Mouse (Mus musculus) monocyte, adult 2 months (primary cell): ENCODE measurements around the gene Pipox.

Source experiments
- DNase-seq, 2 experiments: peaks; one replicate each; pipeline ENCODE4 v3.0.0; 2022; ENCODE audit warnings: low spot score in 2 of 2, low read depth in 1 of 2

The Pipox gene

GRCm38 (mm10) chr11:77884524-77885245 is 9.2 kb downstream of the Pipox start:
- no peak for DNase-seq

- DNase-seq, result no peak
Measured at GRCm38 (mm10) chr11:77876760-77877148, 17.1 kb downstream of the Pipox start.

GRCm38 (mm10) chr11:77875847-77876759 is 17.8 kb downstream of the Pipox start:
- no peak for DNase-seq

DNA sequence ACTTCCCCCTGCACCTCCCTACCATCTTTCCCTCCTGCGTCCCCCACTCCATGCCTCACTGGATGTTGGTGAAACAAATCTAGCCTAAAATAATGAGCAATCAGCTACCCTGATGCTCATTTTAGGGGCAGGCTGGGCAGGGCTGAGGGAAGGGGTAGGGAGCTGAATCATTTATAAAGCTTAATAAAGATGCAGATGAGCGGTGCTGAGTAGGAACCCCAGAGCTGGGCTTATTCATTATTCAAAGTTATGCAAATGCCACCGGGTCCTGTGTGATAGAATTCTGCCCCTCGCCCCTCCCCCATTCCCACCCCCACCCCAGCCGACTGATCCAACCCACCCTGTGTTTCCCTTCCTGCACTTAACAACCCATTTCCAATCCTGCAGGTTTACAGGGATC is 18.6 kb downstream of the Pipox start:
- DNase-seq, result no peak

- DNase-seq, result no peak
Measured at GRCm38 (mm10) chr11:77874685-77875231, 19.1 kb downstream of the Pipox start.

DNA sequence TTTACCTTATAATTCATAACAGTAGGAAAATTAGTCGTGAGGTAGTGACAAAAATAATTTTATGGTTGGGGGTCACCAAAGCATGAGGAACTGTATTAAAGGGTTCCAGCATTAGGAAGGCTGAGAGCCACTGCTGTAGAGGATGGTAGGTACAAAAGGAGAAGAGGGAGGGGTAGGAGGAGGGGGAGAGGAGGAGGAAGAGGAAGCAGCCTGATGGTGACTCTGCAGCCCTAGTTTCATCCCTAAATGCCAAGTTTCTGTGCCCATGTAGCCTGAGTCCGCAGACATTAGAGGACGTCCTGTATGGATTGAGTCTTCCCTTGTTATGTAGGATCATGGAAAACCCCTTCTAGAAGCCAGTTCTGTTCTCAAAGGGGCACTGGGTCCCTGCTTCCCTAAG is 20.8 kb downstream of the Pipox start:
- DNase-seq, result no peak

DNA sequence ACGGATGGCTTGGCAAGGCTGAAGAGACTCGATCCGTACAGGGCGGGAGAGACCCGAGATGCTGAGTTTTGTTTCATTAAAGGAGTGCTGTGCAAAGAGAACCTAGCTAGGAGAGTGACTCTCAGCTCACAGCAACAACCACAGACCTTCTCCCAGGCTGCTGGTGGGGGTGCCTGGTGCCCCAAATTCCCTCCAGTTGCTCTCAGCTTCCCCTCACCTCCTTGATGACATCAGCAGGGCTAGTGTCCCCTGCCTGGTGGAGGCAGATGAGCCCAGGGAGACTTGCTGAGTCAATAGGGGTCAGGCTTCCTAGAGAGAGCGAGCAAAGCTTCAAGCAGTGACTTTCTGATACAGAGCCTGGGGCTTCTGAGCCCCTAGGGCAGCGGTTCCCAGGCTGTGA is 21.2 kb downstream of the Pipox start:
- no peak for DNase-seq

DNA sequence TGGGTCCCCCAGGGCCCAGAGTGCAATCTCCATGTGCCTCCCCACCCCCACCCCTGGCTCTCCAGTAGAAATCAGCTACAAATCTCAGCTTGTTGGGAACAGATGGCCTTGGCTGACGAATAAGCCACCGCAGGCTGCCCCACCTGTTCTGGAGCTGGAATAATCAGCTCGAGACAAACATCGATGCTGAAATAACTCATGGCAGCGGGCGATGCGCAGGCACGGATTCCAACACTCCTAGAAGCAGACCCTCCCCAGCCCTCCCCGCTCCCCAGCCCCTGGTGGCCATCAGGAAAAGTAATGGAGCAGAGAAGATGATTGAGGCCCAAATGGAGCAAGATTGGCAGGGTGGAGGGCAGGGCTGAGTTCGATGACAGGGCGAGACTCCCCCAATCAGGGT is 21.7 kb downstream of the Pipox start:
- no peak for DNase-seq

- no peak for DNase-seq
Measured at GRCm38 (mm10) chr11:77871436-77871835, 22.5 kb downstream of the Pipox start.

GRCm38 (mm10) chr11:77867419-77868083 is 26.3 kb downstream of the Pipox start:
- no peak for DNase-seq

- DNase-seq, result no peak
Measured at GRCm38 (mm10) chr11:77864771-77865170, 29.1 kb downstream of the Pipox start.

DNA sequence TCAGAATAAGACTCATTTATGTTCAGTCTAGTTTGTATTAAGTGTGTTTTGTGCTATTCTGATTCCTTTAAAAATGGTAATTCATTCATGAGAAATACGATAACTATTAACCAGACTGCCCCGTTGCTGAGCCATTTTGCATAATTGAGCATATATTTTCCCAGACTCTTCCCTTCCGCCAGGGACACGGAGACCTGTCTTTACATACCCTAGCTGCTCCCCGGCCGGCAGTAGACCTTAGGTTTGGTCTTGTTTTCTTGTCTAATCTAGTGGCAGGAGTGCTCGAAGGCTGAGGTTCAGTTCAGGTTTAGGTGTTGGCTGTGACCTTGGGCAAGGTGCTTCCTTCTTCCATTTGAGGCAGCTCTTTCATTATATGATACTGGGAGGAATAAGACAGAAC is 31.0 kb downstream of the Pipox start:
- DNase-seq, result no peak

DNA sequence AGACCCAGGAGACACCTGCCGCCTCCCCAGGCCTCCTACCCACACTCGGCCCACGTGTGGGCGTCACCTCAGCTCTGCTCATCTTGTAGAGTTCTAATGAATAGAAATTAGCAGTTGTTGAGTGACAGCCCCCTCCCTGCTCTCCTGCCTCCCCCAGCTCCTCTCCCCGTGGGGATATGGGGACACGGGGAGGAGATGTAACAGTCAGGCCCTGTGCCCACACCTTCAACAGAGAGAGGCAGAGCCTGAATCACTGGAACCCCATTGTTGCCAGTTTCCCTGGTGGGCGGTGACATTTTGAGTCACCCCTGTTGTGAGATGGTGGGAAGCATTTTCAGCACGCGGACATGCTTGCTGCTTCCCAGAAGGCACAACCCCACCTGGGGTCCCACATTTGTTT is 32.9 kb downstream of the Pipox start:
- no peak for DNase-seq

DNA sequence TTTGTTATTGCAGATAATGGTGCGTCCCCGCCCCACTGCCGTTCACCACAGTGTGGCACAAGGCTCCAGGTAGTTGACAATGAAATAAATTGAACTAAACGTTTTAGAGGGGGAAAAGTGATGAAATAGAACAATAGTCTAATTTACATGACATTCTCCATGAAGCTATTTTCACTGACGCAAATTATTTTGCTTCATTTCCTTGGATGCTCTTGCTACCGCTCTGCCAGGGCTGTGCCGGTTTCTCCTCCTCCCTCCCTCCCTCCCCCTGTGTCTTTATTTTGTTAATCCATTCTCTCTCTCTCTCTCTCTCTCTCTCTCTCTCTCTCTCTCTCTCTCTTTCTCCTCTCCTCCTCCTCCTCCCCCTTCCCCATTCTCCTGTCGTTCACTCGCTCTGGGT is 35.3 kb downstream of the Pipox start:
- no peak for DNase-seq

DNA sequence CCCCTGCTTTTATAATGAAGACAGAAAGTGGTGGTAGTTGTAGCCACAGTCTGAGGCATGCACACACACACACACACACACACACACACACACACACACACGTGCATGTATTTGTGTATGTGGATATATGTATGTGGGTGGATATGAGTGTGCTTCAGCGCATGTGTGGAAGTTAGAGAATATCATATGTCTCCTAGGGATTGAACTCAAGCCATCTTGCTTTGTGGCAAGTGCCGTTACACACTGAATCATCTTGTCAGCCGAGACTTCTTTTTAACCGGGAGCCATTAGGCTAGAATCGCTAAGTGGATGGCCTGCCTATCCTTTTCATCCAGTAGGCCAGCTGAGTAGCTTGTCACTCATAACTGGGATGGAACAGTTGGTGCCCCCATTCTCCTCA is 36.8 kb downstream of the Pipox start:
- DNase-seq, result no peak

DNA sequence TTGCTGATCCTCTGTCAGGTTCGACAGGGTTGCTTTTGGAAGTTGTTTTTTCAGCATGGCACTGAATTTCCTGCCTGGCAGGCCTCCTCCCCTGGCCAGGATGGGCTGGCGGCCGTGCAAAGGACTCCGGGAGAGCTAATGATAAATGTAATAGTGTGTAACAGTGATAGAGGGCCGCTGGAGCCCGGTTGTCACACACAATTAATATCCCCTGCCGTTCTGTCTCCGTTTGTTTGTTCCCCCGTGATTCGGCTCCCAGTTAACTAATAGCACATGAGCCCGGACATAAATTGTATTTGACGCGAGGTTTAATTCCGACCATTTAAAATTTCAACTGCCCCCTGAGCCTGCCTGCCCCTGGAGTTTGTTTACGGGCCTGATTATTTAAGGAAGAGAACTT is 38.5 kb downstream of the Pipox start:
- DNase-seq, result no peak

GRCm38 (mm10) chr11:77854641-77855040 is 39.3 kb downstream of the Pipox start:
- DNase-seq, result no peak

- no peak for DNase-seq
Measured at GRCm38 (mm10) chr11:77852941-77853668, 40.8 kb downstream of the Pipox start.

- DNase-seq, result no peak
Measured at GRCm38 (mm10) chr11:77852195-77852594, 41.7 kb downstream of the Pipox start.

GRCm38 (mm10) chr11:77851483-77852010 is 42.3 kb downstream of the Pipox start:
- no peak for DNase-seq
